Mouse (Mus musculus) ES-E14 (cell line): ENCODE results near the gene Iba57. TPM values are rescaled to one million over a fixed set of nuclear protein-coding genes. Genes with fewer than 3 reads are reported as not detected.

Experiments used
- DNase-seq: peaks from one replicate; pipeline ENCODE4 v3.0.0-alpha.2; 2013; ENCODE audit warnings: low read depth, low spot score
- H3K27ac ChIP-seq: 2 replicates; pipeline ENCODE4 v1.5.1; 2012; ENCODE audit warnings: low read depth, mild to moderate bottlenecking, low read length, moderate library complexity, mixed read lengths; ENCODE audit not compliant: poor library complexity, insufficient read depth, severe bottlenecking
- H3K36me3 ChIP-seq: 2 replicates; pipeline ENCODE4 v1.6.1; 2012; ENCODE audit warnings: mild to moderate bottlenecking, low read length, moderate library complexity, mixed read lengths; ENCODE audit not compliant: control insufficient read depth, poor library complexity, insufficient read depth, severe bottlenecking
- H3K4me1 ChIP-seq, 2 experiments: fragments of 150-350 bp in 1 of 2; sonication (generic) in 1 of 2; 2 replicates each; pipeline ENCODE4 v1.6.1; 2012; ENCODE audit warnings: low read length in 2 of 2, mild to moderate bottlenecking in 1 of 2, mixed read lengths in 1 of 2; ENCODE audit not compliant: control insufficient read depth in 2 of 2, insufficient read depth in 2 of 2, poor library complexity in 1 of 2
- H3K4me3 ChIP-seq, 2 experiments: fragments of 150-350 bp in 1 of 2; sonication (generic) in 1 of 2; 2 replicates each; pipeline ENCODE4 v1.5.1; 2012; ENCODE audit warnings: low read length in 2 of 2, low read depth in 1 of 2, mild to moderate bottlenecking in 1 of 2, mixed read lengths in 1 of 2; ENCODE audit not compliant: insufficient read depth in 1 of 2, poor library complexity in 1 of 2, severe bottlenecking in 1 of 2
- H3K9ac ChIP-seq: 2 replicates; pipeline ENCODE4 v1.6.1; 2012; ENCODE audit warnings: low read depth, mild to moderate bottlenecking, low read length, mixed read lengths; ENCODE audit not compliant: poor library complexity, insufficient read depth, severe bottlenecking
- H3K9me3 ChIP-seq: fragments of 150-350 bp; sonication (generic); 2 replicates; pipeline ENCODE4 v1.6.1; 2012; ENCODE audit warnings: low read depth, mild to moderate bottlenecking, low read length; ENCODE audit not compliant: control insufficient read depth, insufficient read depth
- CHD2 ChIP-seq: IDR thresholded peaks from 2 replicates; pipeline ENCODE4 v1.6.1; 2014; ENCODE audit warnings: mild to moderate bottlenecking, low read depth, low read length, inconsistent platforms
- HCFC1 ChIP-seq: IDR thresholded peaks from 2 replicates; pipeline ENCODE4 v1.6.1; 2012; ENCODE audit warnings: low read length, inconsistent platforms, borderline replicate concordance; ENCODE audit not compliant: insufficient read depth
- MAFK ChIP-seq: IDR thresholded peaks from 2 replicates; pipeline ENCODE4 v1.6.1; 2014; ENCODE audit warnings: mild to moderate bottlenecking, low read depth, low read length, inconsistent platforms; ENCODE audit not compliant: insufficient read depth
- ZC3H11A ChIP-seq: IDR thresholded peaks from 2 replicates; pipeline ENCODE4 v1.6.1; 2012; ENCODE audit warnings: low read depth, mild to moderate bottlenecking, inconsistent platforms, low read length, borderline replicate concordance
- ZNF384 ChIP-seq: IDR thresholded peaks from 2 replicates; pipeline ENCODE4 v1.6.1; 2012; ENCODE audit warnings: low read depth, low read length, inconsistent platforms
- in situ Hi-C, 2 experiments: fragments of 600-800 bp; cut with MboI; formaldehyde crosslinking; loops; one replicate each; pipeline ENCODE4 v1.15.1; 2025; ENCODE audit warnings: low sequenced_read_pairs in 2 of 2, inconsistent platforms in 1 of 2; ENCODE audit not compliant: unreplicated experiment in 2 of 2
- total RNA-seq: library from RNA; depleted of rRNA; stranded (reverse); fragments of 300-350 nt; gene quantifications from 2 replicates; pipeline ENCODE4 v1.2.3, GENCODE M21; 2012

Iba57 gene
- total RNA-seq, 1 experiment = 4.7 TPM

- in situ Hi-C loops = no loop called here
- TF ChIP-seq ZNF384 = no peak
- no peak for TF ChIP-seq HCFC1
- DNase-seq = no peak
- no peak overlapping the region for H3K4me3 ChIP-seq
- no peak overlapping the region for H3K27ac ChIP-seq
- H3K4me1 ChIP-seq = no peaks in the 10 kb centered on the region
- no peaks in the 10 kb centered on the region for H3K9me3 ChIP-seq
- H3K36me3 ChIP-seq = no peaks in the 10 kb centered on the region
- H3K9ac ChIP-seq = no peak overlapping the region
Observed at GRCm38 (mm10) chr11:59149302-59149701, 14.2 kb downstream of the Iba57 start.

GRCm38 (mm10) chr11:59142962-59143361 is 20.6 kb downstream of the Iba57 start:
- in situ Hi-C loops = no loop called here
- H3K4me1 ChIP-seq = peaks cover 0 to 2% of the 10 kb centered on the region in 2 experiments; a peak in 1 of 4 replicates
- TF ChIP-seq HCFC1 (no peak), MAFK (no peak), CHD2 (no peak), ZC3H11A (no peak), ZNF384 (no peak)

GRCm38 (mm10) chr11:59141772-59142370 is 21.7 kb downstream of the Iba57 start:
- Histone ChIP-seq H3K4me1 (peaks cover 0 to 2% of the 10 kb centered on the region in 2 experiments; a peak in 1 of 4 replicates), H3K9me3 (no peaks in the 10 kb centered on the region), H3K4me3 (no peak overlapping the region), H3K9ac (no peak overlapping the region), H3K36me3 (no peaks in the 10 kb centered on the region), H3K27ac (no peak overlapping the region)
- DNase-seq = peak; percentile 51
- in situ Hi-C loops = no loop called here
- TF ChIP-seq ZNF384 = no peak
- TF ChIP-seq HCFC1 = no peak
- no peak for TF ChIP-seq ZC3H11A
- no peak for TF ChIP-seq CHD2
- no peak for TF ChIP-seq MAFK

More at GRCm38 (mm10) chr11:59142962-59143361, 20.6 kb downstream of the Iba57 start:
- Histone ChIP-seq H3K9ac (no peak overlapping the region), H3K9me3 (no peaks in the 10 kb centered on the region), H3K27ac (no peak overlapping the region), H3K4me3 (no peak overlapping the region), H3K36me3 (no peaks in the 10 kb centered on the region)
- no peak for DNase-seq

- H3K4me1 ChIP-seq = peaks cover 0 to 7% of the 10 kb centered on the region in 2 experiments; a peak in 1 of 4 replicates
- H3K9me3 ChIP-seq = no peaks in the 10 kb centered on the region
- TF ChIP-seq MAFK (no peak), ZNF384 (no peak), ZC3H11A (no peak), HCFC1 (no peak), CHD2 (no peak)
- no peaks in the 10 kb centered on the region for H3K36me3 ChIP-seq
- DNase-seq = no peak
- H3K27ac ChIP-seq = no peak overlapping the region
- in situ Hi-C loops = no loop called here
- no peak overlapping the region for H3K9ac ChIP-seq
- H3K4me3 ChIP-seq = no peak overlapping the region
Observed at GRCm38 (mm10) chr11:59138537-59139486, 24.7 kb downstream of the Iba57 start.
